Mouse (Mus musculus) lung, postnatal 0 days (tissue): ENCODE measurements at regions not wholly inside any gene's neighbourhood (a gene's known extent, or its start where the extent isn't known, plus 50 kb on each side); places are given as distances from the start of the nearest gene placed in this dataset.
A peak's percentile ranks its signal among the peaks of the same experiment; 100 is the strongest.

Experiments used
- ATAC-seq: fragments of 200-750 bp; cut with Nextera tagmentation; 2 replicates; pipeline ENCODE4 v1.8.0; 2017; ENCODE audit warnings: moderate library complexity
- DNase-seq: peaks from one replicate; pipeline ENCODE4 v3.0.0-alpha.2; 2016; ENCODE audit warnings: low spot score
- H3K27ac ChIP-seq: fragments of 300-500 bp; sonication (generic); 2 replicates; pipeline ENCODE4 v1.5.1; 2014; ENCODE audit warnings: antibody characterized with exemption, mild to moderate bottlenecking, low read length, mixed read lengths
- H3K27me3 ChIP-seq: fragments of 300-500 bp; sonication (generic); replicated peaks from 2 replicates; pipeline ENCODE4 v1.6.1; 2014; ENCODE audit warnings: low read length, mixed read lengths; ENCODE audit not compliant: insufficient read depth
- H3K36me3 ChIP-seq: fragments of 300-500 bp; sonication (generic); 2 replicates; pipeline ENCODE4 v1.6.1; 2014; ENCODE audit warnings: low read length, mixed read lengths; ENCODE audit not compliant: insufficient read depth
- H3K4me1 ChIP-seq: fragments of 300-500 bp; sonication (generic); 2 replicates; pipeline ENCODE4 v1.6.1; 2014; ENCODE audit warnings: antibody characterized with exemption, low read depth, low read length, mixed read lengths; ENCODE audit not compliant: insufficient read depth
- H3K4me2 ChIP-seq: fragments of 300-500 bp; sonication (generic); replicated peaks from 2 replicates; pipeline ENCODE4 v1.6.1; 2014; ENCODE audit warnings: low read depth, mild to moderate bottlenecking, low read length, moderate library complexity, mixed read lengths
- H3K4me3 ChIP-seq: fragments of 300-500 bp; sonication (generic); 2 replicates; pipeline ENCODE4 v1.5.1; 2014; ENCODE audit warnings: low read depth, low read length
- H3K9ac ChIP-seq: fragments of 300-500 bp; sonication (generic); replicated peaks from 2 replicates; pipeline ENCODE4 v1.6.1; 2014; ENCODE audit warnings: low read depth, mild to moderate bottlenecking
- H3K9me3 ChIP-seq: fragments of 300-500 bp; sonication (generic); 2 replicates; pipeline ENCODE4 v1.6.1; 2016; ENCODE audit warnings: low read length, mixed read lengths
- CTCF ChIP-seq: IDR thresholded peaks from 2 replicates; pipeline ENCODE4 v1.5.1; 2016; ENCODE audit warnings: antibody characterized with exemption, mild to moderate bottlenecking
- EP300 ChIP-seq: IDR thresholded peaks from 2 replicates; pipeline ENCODE4 v1.6.1; 2016; ENCODE audit warnings: antibody characterized with exemption, mild to moderate bottlenecking, control low read depth
- WGBS: fragments of 180-500 bp; shearing (Covaris S2); extraction: QIAGEN DNeasy Blood & Tissue Kit; methylation state at CpG from one replicate; pipeline ENCODE4 v1.1.7; 2014; 5-methylcytosine and 5-hydroxymethylcytosine counted together

DNA sequence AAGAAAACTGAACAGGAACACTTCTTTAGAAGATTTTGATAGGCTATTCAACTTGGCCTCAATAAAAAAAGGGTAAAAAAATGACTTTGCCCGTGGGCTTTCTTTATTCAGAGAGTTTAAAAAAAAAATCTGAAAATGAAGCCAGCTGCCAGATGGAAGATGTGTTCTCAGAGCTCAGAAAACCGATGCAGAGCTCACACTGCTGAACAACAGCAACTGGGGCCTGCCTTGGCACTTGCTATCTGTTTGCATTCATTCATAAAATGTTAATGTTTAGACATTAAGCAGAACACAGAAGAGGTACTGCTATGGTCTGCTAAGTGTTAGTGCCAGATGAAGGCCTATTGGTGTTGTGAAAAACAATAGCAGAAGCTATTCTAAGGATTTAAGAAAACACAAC, 173.8 kb upstream of the Smc2 start:
- 37% methylated on average over 2 of the region's 2 CpGs for WGBS
- H3K4me1 ChIP-seq = no peaks in the 10 kb centered on the region
- H3K27ac ChIP-seq = no peak overlapping the region
- DNase-seq = no peak
- H3K36me3 ChIP-seq = no peaks in the 10 kb centered on the region
- H3K9ac ChIP-seq = no peak overlapping the region
- no peaks in the 10 kb centered on the region for H3K27me3 ChIP-seq
- no peak for ATAC-seq
- no peak for TF ChIP-seq CTCF
- no peak for TF ChIP-seq EP300
- no peak overlapping the region for H3K4me3 ChIP-seq
- no peaks in the 10 kb centered on the region for H3K9me3 ChIP-seq
- no peak overlapping the region for H3K4me2 ChIP-seq

DNA sequence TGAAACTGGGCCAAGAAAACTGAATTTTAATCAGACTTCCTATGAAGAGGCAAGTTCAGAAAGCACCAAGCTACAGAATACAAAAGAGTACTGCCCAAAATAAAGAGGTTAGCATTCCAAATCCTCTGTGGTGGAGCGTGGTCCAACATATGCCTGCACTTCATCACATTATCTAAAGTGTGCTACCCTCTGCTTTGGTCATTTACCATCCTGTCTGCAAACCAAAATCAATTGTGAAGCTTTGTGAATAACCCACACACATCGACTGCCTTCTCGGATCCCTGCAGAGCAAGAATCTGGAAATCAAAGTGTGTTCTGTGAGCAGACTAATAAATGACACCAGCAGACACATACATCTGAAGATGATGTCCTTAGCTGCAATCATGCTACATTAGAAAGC, 156.6 kb upstream of the Smc2 start:
- no peaks in the 10 kb centered on the region for H3K4me1 ChIP-seq
- no peaks in the 10 kb centered on the region for H3K9me3 ChIP-seq
- TF ChIP-seq CTCF = no peak
- TF ChIP-seq EP300 = no peak
- H3K4me3 ChIP-seq = no peak overlapping the region
- no peak overlapping the region for H3K4me2 ChIP-seq
- H3K27me3 ChIP-seq = no peaks in the 10 kb centered on the region
- H3K9ac ChIP-seq = no peak overlapping the region
- WGBS = 65% methylated on average over 3 of the region's 3 CpGs
- no peak overlapping the region for H3K27ac ChIP-seq
- ATAC-seq = no peak
- DNase-seq = no peak
- no peaks in the 10 kb centered on the region for H3K36me3 ChIP-seq

DNA sequence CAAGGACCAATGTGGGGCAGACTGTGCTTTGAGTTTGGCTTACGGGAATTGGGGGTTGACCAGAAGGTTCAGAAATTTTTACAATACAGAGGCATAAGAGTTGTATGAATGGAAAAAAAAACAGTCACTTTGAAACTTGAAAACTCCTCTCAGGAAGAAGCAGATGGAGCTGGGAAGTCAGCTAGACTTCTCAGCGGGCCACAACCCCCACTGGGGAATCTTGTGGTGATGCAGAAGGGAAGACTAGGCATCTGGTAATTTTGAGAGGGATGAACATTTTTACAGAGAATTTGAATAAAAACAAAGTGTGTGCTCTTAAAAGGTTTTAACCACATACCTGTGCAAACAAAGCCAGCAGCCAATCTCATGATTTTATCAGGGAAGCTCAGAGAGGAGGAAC, 154.1 kb upstream of the Smc2 start:
- WGBS = 80% methylated on average over 2 of the region's 2 CpGs
- TF ChIP-seq CTCF (no peak), EP300 (no peak)
- H3K4me3 ChIP-seq = no peak overlapping the region
- no peak overlapping the region for H3K9ac ChIP-seq
- no peaks in the 10 kb centered on the region for H3K36me3 ChIP-seq
- no peaks in the 10 kb centered on the region for H3K4me1 ChIP-seq
- DNase-seq (no peak), ATAC-seq (no peak)
- no peaks in the 10 kb centered on the region for H3K9me3 ChIP-seq
- no peak overlapping the region for H3K4me2 ChIP-seq
- no peaks in the 10 kb centered on the region for H3K27me3 ChIP-seq
- H3K27ac ChIP-seq = no peak overlapping the region

DNA sequence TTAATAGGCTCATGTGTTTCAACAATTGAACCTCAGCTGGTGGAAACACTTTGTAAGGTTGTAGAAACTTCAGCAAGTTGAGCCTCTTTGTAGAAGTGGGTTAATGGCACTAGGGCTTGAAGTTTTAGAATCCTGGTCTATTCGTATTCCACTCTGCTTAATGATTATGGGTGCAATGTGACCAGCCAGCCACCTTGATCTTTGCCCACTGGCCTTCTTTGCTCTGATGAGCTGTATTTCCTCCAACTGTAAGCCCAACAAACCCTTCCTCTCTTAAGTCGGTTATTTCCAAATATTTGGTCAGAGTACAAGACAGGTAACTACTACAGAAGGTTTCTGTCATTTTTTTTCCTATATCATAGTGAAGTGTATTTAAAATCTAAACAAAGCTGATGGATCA, 145.4 kb upstream of the Smc2 start:
- WGBS = 66% methylated on average over 2 of the region's 2 CpGs
- Histone ChIP-seq H3K9ac (no peak overlapping the region), H3K27me3 (no peaks in the 10 kb centered on the region), H3K4me3 (no peak overlapping the region), H3K36me3 (no peaks in the 10 kb centered on the region), H3K27ac (no peak overlapping the region), H3K4me2 (no peak overlapping the region), H3K9me3 (no peaks in the 10 kb centered on the region), H3K4me1 (no peaks in the 10 kb centered on the region)
- TF ChIP-seq CTCF = no peak
- TF ChIP-seq EP300 = no peak
- DNase-seq = no peak
- no peak for ATAC-seq

DNA sequence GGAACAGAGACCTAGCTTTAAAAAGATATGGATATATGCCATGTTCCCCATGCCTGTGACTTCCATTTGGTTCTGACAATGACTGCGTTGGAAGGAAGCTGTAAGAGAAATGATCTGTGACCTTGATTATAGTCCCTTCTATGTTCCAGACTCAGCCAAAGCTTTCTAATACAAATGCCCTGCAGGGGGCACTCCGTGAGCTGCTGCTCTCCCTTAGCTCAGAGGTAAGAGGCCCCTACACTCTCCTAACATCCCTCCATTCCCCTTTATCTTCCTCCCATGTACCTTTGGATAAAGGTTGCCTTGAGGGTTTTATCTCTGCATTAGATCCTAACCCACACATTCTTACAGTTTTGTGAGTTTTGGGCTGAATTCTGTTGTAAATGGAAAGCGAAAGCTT, 139.8 kb upstream of the Smc2 start:
- DNase-seq = no peak
- H3K4me2 ChIP-seq = no peak overlapping the region
- no peaks in the 10 kb centered on the region for H3K9me3 ChIP-seq
- TF ChIP-seq EP300 (no peak), CTCF (peak; percentile 22; the same call in 1 of the 2 replicates)
- H3K4me3 ChIP-seq = no peak overlapping the region
- H3K36me3 ChIP-seq = no peaks in the 10 kb centered on the region
- WGBS = 48% methylated on average over 3 of the region's 3 CpGs
- no peak overlapping the region for H3K27ac ChIP-seq
- H3K4me1 ChIP-seq = no peaks in the 10 kb centered on the region
- no peak overlapping the region for H3K9ac ChIP-seq
- ATAC-seq = no peak
- H3K27me3 ChIP-seq = no peaks in the 10 kb centered on the region

DNA sequence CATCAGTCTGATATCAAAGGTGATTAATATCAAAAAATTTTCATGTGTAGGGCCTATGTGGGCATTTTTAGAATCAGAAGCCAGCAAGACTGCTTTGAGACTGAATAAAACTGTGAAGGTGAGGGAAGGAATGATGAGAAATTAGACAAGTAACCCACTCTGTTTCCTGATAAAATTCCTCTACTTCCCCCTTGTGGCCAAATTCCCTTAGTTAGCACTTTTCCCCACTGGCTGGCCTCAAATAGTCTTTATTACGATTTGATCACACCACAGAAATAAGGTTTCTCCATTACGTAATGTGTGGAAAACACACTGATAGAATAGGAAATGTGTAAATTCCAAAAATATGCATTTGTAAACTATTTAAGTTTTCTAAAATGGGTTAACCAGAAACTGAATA, 137.4 kb upstream of the Smc2 start:
- DNase-seq (no peak), ATAC-seq (no peak)
- Histone ChIP-seq H3K27ac (no peak overlapping the region), H3K9me3 (no peaks in the 10 kb centered on the region), H3K27me3 (no peaks in the 10 kb centered on the region), H3K36me3 (no peaks in the 10 kb centered on the region), H3K4me1 (no peaks in the 10 kb centered on the region), H3K9ac (no peak overlapping the region), H3K4me2 (no peak overlapping the region), H3K4me3 (no peak overlapping the region)
- TF ChIP-seq EP300 (no peak), CTCF (0 out of 2 replicates have a peak, but pooled peaks have one; percentile 9)
- 55% methylated on average over 2 of the region's 2 CpGs for WGBS

DNA sequence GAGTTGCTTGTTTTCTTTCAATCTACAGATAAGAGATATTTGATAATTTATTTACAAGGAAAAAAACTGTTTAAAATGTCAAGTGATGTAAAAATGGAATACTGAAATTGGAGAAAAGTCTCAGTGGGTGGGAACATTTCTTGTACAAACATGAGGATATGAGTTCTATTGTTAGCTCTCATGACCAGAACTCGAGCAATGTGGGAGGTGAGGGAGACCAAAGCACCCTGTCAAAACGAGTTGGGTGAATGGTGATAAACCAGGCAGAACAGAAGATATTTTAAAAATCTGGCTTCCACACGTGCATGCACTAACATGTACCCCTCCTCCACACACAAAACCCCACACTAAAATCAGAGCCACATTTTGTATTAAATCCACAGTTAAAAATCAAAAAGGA, 114.7 kb upstream of the Smc2 start:
- no peak overlapping the region for H3K4me3 ChIP-seq
- no peaks in the 10 kb centered on the region for H3K36me3 ChIP-seq
- H3K27me3 ChIP-seq = no peaks in the 10 kb centered on the region
- no peaks in the 10 kb centered on the region for H3K4me1 ChIP-seq
- no peak for TF ChIP-seq CTCF
- TF ChIP-seq EP300 = no peak
- no peak for ATAC-seq
- no peaks in the 10 kb centered on the region for H3K9me3 ChIP-seq
- no peak overlapping the region for H3K4me2 ChIP-seq
- DNase-seq = no peak
- 12% methylated on average over 3 of the region's 3 CpGs for WGBS
- H3K9ac ChIP-seq = no peak overlapping the region
- no peak overlapping the region for H3K27ac ChIP-seq
